Mouse (Mus musculus) kidney, adult 9 months (tissue): ENCODE results near the gene Atp6v0b.

ENCODE experiments used
- DNase-seq: peaks from one replicate; pipeline ENCODE4 v3.0.0; 2022

The Atp6v0b gene

GRCm38 (mm10) chr4:117834845-117835530 is 52.1 kb downstream of the Atp6v0b start:
- DNase-seq = peak; percentile 87

- DNase-seq = no peak
These were observed 52.7 kb downstream of the Atp6v0b start, which contains the start of gene Slc6a9 for GRCm38 (mm10) chr4:117834457-117834844. Slc6a9 (plus strand) TSS chr4:117834506.
